Mouse (Mus musculus): Measurements from ENCODE around the gene Tchhl1.

Tchhl1 gene

GRCm38 (mm10) chr3:93505960-93506863, 37.7 kb downstream of the Tchhl1 start:
- no peak for DNase-seq

GRCm38 (mm10) chr3:93506881-93507325, 38.3 kb downstream of the Tchhl1 start:
- no peak for DNase-seq

GRCm38 (mm10) chr3:93509301-93509700, 40.7 kb downstream of the Tchhl1 start:
- DNase-seq: no peak

- no peak for DNase-seq
Measured at GRCm38 (mm10) chr3:93511036-93511435, 42.5 kb downstream of the Tchhl1 start.

- DNase-seq: no peak
Measured at GRCm38 (mm10) chr3:93511801-93512200, 43.2 kb downstream of the Tchhl1 start.

GRCm38 (mm10) chr3:93512386-93513101, 44.0 kb downstream of the Tchhl1 start:
- no peak for DNase-seq

GRCm38 (mm10) chr3:93514628-93515027, 46.1 kb downstream of the Tchhl1 start:
- DNase-seq: no peak

- no peak for DNase-seq
Measured at GRCm38 (mm10) chr3:93517343-93517742, 48.8 kb downstream of the Tchhl1 start.

GRCm38 (mm10) chr3:93519856-93520329, 51.3 kb downstream of the Tchhl1 start:
- DNase-seq: no peak

- no peak for DNase-seq
Measured at GRCm38 (mm10) chr3:93520330-93521193, 52.0 kb downstream of the Tchhl1 start, which contains the start of gene S100a11. Gene S100a11, plus strand, starts transcription at chr3:93520488.
